Mouse (Mus musculus) midbrain, postnatal 0 days (tissue): Measurements from ENCODE around the gene Anxa4. TPM values are rescaled to one million over a fixed set of nuclear protein-coding genes. Genes with fewer than 3 reads are reported as not detected.

Source experiments
- ATAC-seq: fragments of 200-750 bp; cut with Nextera tagmentation; 2 replicates; pipeline ENCODE4 v1.8.0; 2017; ENCODE audit warnings: moderate number of reproducible peaks, mild to moderate bottlenecking, moderate TSS enrichment, moderate library complexity; ENCODE audit not compliant: low FRiP score
- DNase-seq: peaks from one replicate; pipeline ENCODE4 v3.0.0-alpha.2; 2015; ENCODE audit warnings: low spot score
- H3K27ac ChIP-seq: fragments of 300-500 bp; sonication (generic); 2 replicates; pipeline ENCODE4 v1.5.1; 2014; ENCODE audit warnings: low read depth, mild to moderate bottlenecking, low read length, mixed read lengths
- H3K27me3 ChIP-seq: fragments of 300-500 bp; sonication (generic); 2 replicates; pipeline ENCODE4 v1.6.1; 2014; ENCODE audit warnings: low read length, control low read depth, mixed read lengths; ENCODE audit not compliant: insufficient read depth
- H3K36me3 ChIP-seq: fragments of 300-500 bp; sonication (generic); 2 replicates; pipeline ENCODE4 v1.6.1; 2014; ENCODE audit warnings: low read length, control low read depth, mixed read lengths; ENCODE audit not compliant: insufficient read depth
- H3K4me1 ChIP-seq: fragments of 300-500 bp; sonication (generic); 2 replicates; pipeline ENCODE4 v1.6.1; 2014; ENCODE audit warnings: mild to moderate bottlenecking, control low read depth, antibody characterized with exemption, low read length, mixed read lengths; ENCODE audit not compliant: insufficient read depth
- H3K4me2 ChIP-seq: fragments of 300-500 bp; sonication (generic); 2 replicates; pipeline ENCODE4 v1.6.1; 2014; ENCODE audit warnings: low read depth, mild to moderate bottlenecking, low read length, mixed read lengths; ENCODE audit not compliant: poor library complexity, severe bottlenecking
- H3K4me3 ChIP-seq: fragments of 300-500 bp; sonication (generic); 2 replicates; pipeline ENCODE4 v1.5.1; 2014; ENCODE audit warnings: low read depth, mild to moderate bottlenecking, low read length, moderate library complexity
- H3K9ac ChIP-seq: fragments of 300-500 bp; sonication (generic); replicated peaks from 2 replicates; pipeline ENCODE4 v1.6.1; 2014; ENCODE audit warnings: mild to moderate bottlenecking, low read length, moderate library complexity, mixed read lengths; ENCODE audit not compliant: poor library complexity, severe bottlenecking
- H3K9me3 ChIP-seq: fragments of 300-500 bp; sonication (generic); 2 replicates; pipeline ENCODE4 v1.6.1; 2016; ENCODE audit warnings: low read length, control low read depth
- CTCF ChIP-seq: IDR thresholded peaks from 2 replicates; pipeline ENCODE4 v1.5.1; 2016; ENCODE audit warnings: antibody characterized with exemption, mild to moderate bottlenecking
- whole genome bisulfite sequencing: fragments of 180-500 bp; shearing (Covaris S2); extraction: QIAGEN DNeasy Blood & Tissue Kit; methylation state at CpG from one replicate; pipeline ENCODE4 v1.1.7; 2014; 5-methylcytosine and 5-hydroxymethylcytosine counted together
- polyA plus RNA-seq: library from polyadenylated mRNA; unstranded; fragments of >200 nt; fragmentation: Nextera tagmentation; extraction: Ambion mirVana; gene quantifications from 2 replicates; pipeline ENCODE4 v1.2.1, GENCODE M21; 2015
- total RNA-seq: library from RNA; depleted of rRNA; stranded (reverse); fragments of >200 nt; gene quantifications from 2 replicates; pipeline ENCODE4 v1.2.3, GENCODE M21; 2014

The Anxa4 gene
- total and polyA plus RNA-seq, 2 experiments from 2014 or later = 3.9 to 5.0 TPM

GRCm38 (mm10) chr6:86765637-86766059 lies 27.7 kb downstream of the Anxa4 start:
- TF ChIP-seq CTCF = no peak
- ATAC-seq (no peak), DNase-seq (no peak)
- 81% methylated on average over 6 of the region's 6 CpGs for WGBS
- Histone ChIP-seq H3K4me2 (no peak overlapping the region), H3K27ac (no peak overlapping the region), H3K36me3 (no peaks in the 10 kb centered on the region), H3K27me3 (no peaks in the 10 kb centered on the region), H3K4me3 (no peak overlapping the region), H3K4me1 (no peaks in the 10 kb centered on the region), H3K9me3 (no peaks in the 10 kb centered on the region), H3K9ac (no peak overlapping the region)

GRCm38 (mm10) chr6:86754105-86754863 lies 39.1 kb downstream of the Anxa4 start:
- H3K27me3 ChIP-seq = no peaks in the 10 kb centered on the region
- no peak overlapping the region for H3K4me3 ChIP-seq
- 91% methylated on average over 10 of the region's 10 CpGs for WGBS
- H3K9me3 ChIP-seq = no peaks in the 10 kb centered on the region
- ATAC-seq = no peak
- DNase-seq = no peak
- H3K4me1 ChIP-seq = no peaks in the 10 kb centered on the region
- H3K36me3 ChIP-seq = no peaks in the 10 kb centered on the region
- H3K27ac ChIP-seq = no peak overlapping the region
- H3K9ac ChIP-seq = no peak overlapping the region
- no peak for TF ChIP-seq CTCF
- H3K4me2 ChIP-seq = no peak overlapping the region

GRCm38 (mm10) chr6:86752843-86753485 lies 40.4 kb downstream of the Anxa4 start:
- no peak for TF ChIP-seq CTCF
- H3K4me1 ChIP-seq = no peaks in the 10 kb centered on the region
- WGBS = 86% methylated on average over 5 of the region's 5 CpGs
- ATAC-seq (no peak), DNase-seq (no peak)
- H3K27ac ChIP-seq = no peak overlapping the region
- no peaks in the 10 kb centered on the region for H3K9me3 ChIP-seq
- H3K36me3 ChIP-seq = no peaks in the 10 kb centered on the region
- H3K4me2 ChIP-seq = no peak overlapping the region
- H3K27me3 ChIP-seq = no peaks in the 10 kb centered on the region
- no peak overlapping the region for H3K4me3 ChIP-seq
- no peak overlapping the region for H3K9ac ChIP-seq

- DNase-seq = no peak
- ATAC-seq = no peak
Observed at GRCm38 (mm10) chr6:86750961-86751360, 42.4 kb downstream of the Anxa4 start.

GRCm38 (mm10) chr6:86749817-86750216 lies 43.6 kb downstream of the Anxa4 start:
- Histone ChIP-seq H3K27me3 (no peaks in the 10 kb centered on the region), H3K4me3 (no peak overlapping the region), H3K9ac (no peak overlapping the region), H3K36me3 (no peaks in the 10 kb centered on the region), H3K4me2 (no peak overlapping the region), H3K27ac (no peak overlapping the region), H3K4me1 (no peaks in the 10 kb centered on the region), H3K9me3 (no peaks in the 10 kb centered on the region)
- ATAC-seq (no peak), DNase-seq (no peak)
- 80% methylated on average over 4 of the region's 4 CpGs for WGBS
- TF ChIP-seq CTCF = no peak

More at GRCm38 (mm10) chr6:86750961-86751360, 42.4 kb downstream of the Anxa4 start:
- H3K4me2 ChIP-seq = no peak overlapping the region
- 88% methylated on average over 4 of the region's 4 CpGs for WGBS
- H3K27me3 ChIP-seq = no peaks in the 10 kb centered on the region
- no peak overlapping the region for H3K27ac ChIP-seq
- H3K4me1 ChIP-seq = no peaks in the 10 kb centered on the region
- no peak overlapping the region for H3K4me3 ChIP-seq
- H3K9ac ChIP-seq = no peak overlapping the region
- TF ChIP-seq CTCF = no peak
- no peaks in the 10 kb centered on the region for H3K36me3 ChIP-seq
- H3K9me3 ChIP-seq = no peaks in the 10 kb centered on the region

GRCm38 (mm10) chr6:86747171-86747570 lies 46.2 kb downstream of the Anxa4 start:
- Histone ChIP-seq H3K36me3 (no peaks in the 10 kb centered on the region), H3K27ac (no peak overlapping the region)
- no peak for ATAC-seq

More at GRCm38 (mm10) chr6:86747171-86747570, 46.2 kb downstream of the Anxa4 start:
- TF ChIP-seq CTCF = peak; percentile 96
- DNase-seq = peak; percentile 71
- Histone ChIP-seq H3K4me2 (no peak overlapping the region), H3K27me3 (no peaks in the 10 kb centered on the region), H3K4me1 (no peaks in the 10 kb centered on the region), H3K9ac (no peak overlapping the region), H3K4me3 (no peak overlapping the region), H3K9me3 (no peaks in the 10 kb centered on the region)
